Mouse (Mus musculus) lung, adult 10 weeks (tissue): ENCODE data around the gene Tat. TPM values are rescaled to one million over a fixed set of nuclear protein-coding genes. Genes with fewer than 3 reads are reported as not detected.

ENCODE experiments used
- polyA plus RNA-seq: library from polyadenylated mRNA; stranded (reverse); fragments of 350-450 nt; fragmentation: Illumina TruSeq; extraction: RNeasy Lipid Tissue Mini Kit (QIAGEN cat#74804); gene quantifications from one replicate; pipeline ENCODE4 v1.2.3, GENCODE M21; 2014; ENCODE audit warnings: low read depth, low replicate concordance; ENCODE audit not compliant: insufficient read depth

Gene Tat
- polyA plus RNA-seq = 0.77 TPM

GRCm38 (mm10) chr8:109990224-109990623, at the start of gene Tat:
Gene Tat (plus strand): TSS chr8:109990437.

GRCm38 (mm10) chr8:109961693-109962367, 28.4 kb upstream of the Tat start, which contains the start of gene Marveld3:
Gene Marveld3 (minus strand): TSS chr8:109962203.

GRCm38 (mm10) chr8:110039659-110040058, 49.4 kb downstream of the Tat start, which contains the start of gene Chst4:
Gene Chst4 (minus strand): TSS chr8:110039740.

Other genes starting within 250 kb of the Tat start
- gene Ap1g1, start 211.9 kb upstream of the Tat start, polyA plus RNA-seq = 38.2 TPM
- gene Phlpp2, start 121.9 kb upstream of the Tat start, polyA plus RNA-seq = 1.9 TPM
- 4.8 TPM for gene Marveld3, start 28.2 kb upstream of the Tat start, polyA plus RNA-seq
- gene Chst4, start 49.3 kb downstream of the Tat start, polyA plus RNA-seq = 4.0 TPM
- 1.2 TPM for gene Zfp612, start 89.3 kb downstream of the Tat start, polyA plus RNA-seq
- not detected for gene Gm21964, start 110.8 kb downstream of the Tat start, polyA plus RNA-seq
- gene Gm17720, start 112.3 kb downstream of the Tat start, polyA plus RNA-seq = not detected
- not detected for gene Calb2, start 177.8 kb downstream of the Tat start, polyA plus RNA-seq
- gene Cmtr2, start 225.2 kb downstream of the Tat start, polyA plus RNA-seq = 2.6 TPM